Mouse (Mus musculus) megakaryocyte, embryonic 14.5 days (primary cell): ENCODE results near the gene Tlx2. TPM values are rescaled to one million over a fixed set of nuclear protein-coding genes. Genes with fewer than 3 reads are reported as not detected.

Source experiments
- H3K27me3 ChIP-seq: replicated peaks from 2 replicates; pipeline ENCODE3; 2012; ENCODE audit warnings: inconsistent platforms
- H3K36me3 ChIP-seq: replicated peaks from 2 replicates; pipeline ENCODE3; 2012; ENCODE audit warnings: low read length, inconsistent platforms, mixed read lengths
- H3K4me1 ChIP-seq: 2 replicates; pipeline ENCODE4 v1.6.1; 2012; ENCODE audit warnings: inconsistent platforms
- H3K4me3 ChIP-seq: replicated peaks from 2 replicates; pipeline ENCODE3; 2012; ENCODE audit warnings: moderate library complexity, mild to moderate bottlenecking, inconsistent platforms
- H3K9me3 ChIP-seq: 2 replicates; pipeline ENCODE4 v1.6.1; 2012; ENCODE audit warnings: inconsistent platforms
- FLI1 ChIP-seq: IDR thresholded peaks from 2 replicates; pipeline ENCODE4 v1.6.1; 2012; ENCODE audit warnings: low read length, inconsistent platforms, mixed read lengths
- GATA1 ChIP-seq: IDR thresholded peaks from 3 replicates; pipeline ENCODE4 v1.6.1; 2012; ENCODE audit warnings: mixed read lengths, low read length, inconsistent platforms, borderline replicate concordance
- polyA plus RNA-seq: library from polyadenylated mRNA; stranded (reverse); fragments of >175 nt; gene quantifications from 2 replicates; pipeline ENCODE4 v1.2.3, GENCODE M21; 2012; ENCODE audit warnings: low replicate concordance; ENCODE audit not compliant: insufficient read depth

The Tlx2 gene
- polyA plus RNA-seq, 1 experiment = not detected

- Histone ChIP-seq H3K4me1 (peaks cover 28% of the 10 kb centered on the region), H3K9me3 (peaks cover 7% of the 10 kb centered on the region), H3K4me3 (peak overlapping the region; percentile 1), H3K36me3 (no peaks in the 10 kb centered on the region), H3K27me3 (peaks cover 21% of the 10 kb centered on the region)
- TF ChIP-seq FLI1 (no peak), GATA1 (no peak)
Measured at GRCm38 (mm10) chr6:83095968-83096367, 25.9 kb upstream of the Tlx2 start.

- Histone ChIP-seq H3K4me3 (peak overlapping the region; percentile 29), H3K36me3 (no peaks in the 10 kb centered on the region), H3K9me3 (peaks cover 7% of the 10 kb centered on the region), H3K27me3 (peaks cover 49% of the 10 kb centered on the region), H3K4me1 (peaks cover 29% of the 10 kb centered on the region)
- TF ChIP-seq GATA1 = no peak
- no peak for TF ChIP-seq FLI1
Measured at GRCm38 (mm10) chr6:83092416-83093127, 22.5 kb upstream of the Tlx2 start.

- H3K36me3 ChIP-seq = peaks cover under 1% of the 10 kb centered on the region
- peak overlapping the region; percentile 89 for H3K4me3 ChIP-seq
- H3K9me3 ChIP-seq = no peaks in the 10 kb centered on the region
- TF ChIP-seq GATA1 = no peak
- no peak for TF ChIP-seq FLI1
- H3K4me1 ChIP-seq = peaks cover 38% of the 10 kb centered on the region
- peaks cover 79% of the 10 kb centered on the region for H3K27me3 ChIP-seq
Measured at GRCm38 (mm10) chr6:83087926-83088260, 17.8 kb upstream of the Tlx2 start.

GRCm38 (mm10) chr6:83087205-83087925 is 17.3 kb upstream of the Tlx2 start:
- peaks cover 32% of the 10 kb centered on the region for H3K4me1 ChIP-seq
- peaks cover 78% of the 10 kb centered on the region for H3K27me3 ChIP-seq
- peaks cover 6% of the 10 kb centered on the region for H3K36me3 ChIP-seq
- TF ChIP-seq FLI1 (no peak), GATA1 (no peak)
- H3K4me3 ChIP-seq = peak overlapping the region; percentile 89
- no peaks in the 10 kb centered on the region for H3K9me3 ChIP-seq

GRCm38 (mm10) chr6:83086121-83087035 is 16.3 kb upstream of the Tlx2 start, which contains the start of gene Lbx2:
Gene Lbx2 (plus strand): TSS chr6:83086367.
- no peak for TF ChIP-seq FLI1
- no peak for TF ChIP-seq GATA1
- H3K36me3 ChIP-seq = peaks cover 13% of the 10 kb centered on the region
- H3K4me1 ChIP-seq = peaks cover 31% of the 10 kb centered on the region
- H3K9me3 ChIP-seq = no peaks in the 10 kb centered on the region
- peaks cover 78% of the 10 kb centered on the region for H3K27me3 ChIP-seq
- peak within 1 kb of the TSS; percentile 89 for H3K4me3 ChIP-seq

- Histone ChIP-seq H3K9me3 (no peaks in the 10 kb centered on the region), H3K4me1 (peaks cover 37% of the 10 kb centered on the region), H3K27me3 (peaks cover 62% of the 10 kb centered on the region), H3K4me3 (no peak overlapping the region), H3K36me3 (peaks cover 32% of the 10 kb centered on the region)
- no peak for TF ChIP-seq GATA1
- TF ChIP-seq FLI1 = no peak
Measured at GRCm38 (mm10) chr6:83084477-83084876, 14.4 kb upstream of the Tlx2 start.

- Histone ChIP-seq H3K4me1 (peaks cover 45% of the 10 kb centered on the region), H3K4me3 (no peak overlapping the region), H3K27me3 (peaks cover 56% of the 10 kb centered on the region), H3K9me3 (no peaks in the 10 kb centered on the region), H3K36me3 (peaks cover 32% of the 10 kb centered on the region)
- TF ChIP-seq FLI1 (no peak), GATA1 (no peak)
Measured at GRCm38 (mm10) chr6:83083497-83083896, 13.4 kb upstream of the Tlx2 start.

- peaks cover 32% of the 10 kb centered on the region for H3K36me3 ChIP-seq
- no peaks in the 10 kb centered on the region for H3K9me3 ChIP-seq
- peaks cover 34% of the 10 kb centered on the region for H3K27me3 ChIP-seq
- TF ChIP-seq GATA1 (no peak), FLI1 (no peak)
- H3K4me1 ChIP-seq = peaks cover 28% of the 10 kb centered on the region
- no peak overlapping the region for H3K4me3 ChIP-seq
Measured at GRCm38 (mm10) chr6:83080210-83080609, 10.1 kb upstream of the Tlx2 start.

GRCm38 (mm10) chr6:83078324-83078858 is 8.3 kb upstream of the Tlx2 start:
- TF ChIP-seq FLI1 = peak; percentile 63
- peak; percentile 88 for TF ChIP-seq GATA1
- Histone ChIP-seq H3K4me1 (peaks cover 23% of the 10 kb centered on the region), H3K36me3 (peaks cover 32% of the 10 kb centered on the region), H3K9me3 (no peaks in the 10 kb centered on the region), H3K27me3 (peaks cover 31% of the 10 kb centered on the region), H3K4me3 (peak overlapping the region; percentile 99)
